9 mouse cellular contexts compared by ENCODE assay signal in genomic region chr7:81109717-81110651, GRCm38 (mm10). TPM values are rescaled to one million over a fixed set of nuclear protein-coding genes. Genes with fewer than 3 reads are reported as not detected.
DNase-seq lines count a peak whose midpoint lies in the region; ATAC-seq and TF ChIP-seq lines count a peak whose summit lies in the region.
"Had no signal": no experiment of that assay in that cellular context is flagged by ENCODE, and none has a peak within 500 bp of the region (broad histone marks: within the 10 kb centered on the region; RNA-seq: fewer than 3 reads in every experiment).

No protein-coding gene starts in this region.

- DNase-seq in 3T3-L1 (ENCODE audit: low read depth, low spot score) = peak; percentile 21
- DNase-seq in fat pad, adult 2 months (ENCODE audit: extremely low read depth, low read depth, low spot score) = peak; percentile 51
- peak; percentile 80 for DNase-seq in heart, postnatal 4 days
- no peak for DNase-seq in layer of hippocampus, postnatal 25 days (ENCODE audit: extremely low spot score in 1 of 2, low spot score in 1 of 2)
- no peak for DNase-seq in T-cell, adult 2 months (ENCODE audit: low spot score)

- no peak overlapping the region for H3K9ac ChIP-seq in stomach, embryonic 15.5 days
- H3K9ac ChIP-seq: limb, embryonic 12.5 days had no signal

- H3K9me3 ChIP-seq in E14TG2a.4 (ENCODE audit: low read length) = no peaks in the 10 kb centered on the region
- H3K9me3 ChIP-seq in stomach, embryonic 15.5 days = no peaks in the 10 kb centered on the region
- H3K9me3 ChIP-seq: limb, embryonic 12.5 days had no signal

- WGBS in stomach, embryonic 15.5 days = 55% methylated on average over 9 of the region's 9 CpGs

- H3K4me1 ChIP-seq in E14TG2a.4 (replicated peaks; ENCODE audit: low read depth, low read length) = peaks cover 40% of the 10 kb centered on the region
- H3K4me1 ChIP-seq in stomach, embryonic 15.5 days = no peaks in the 10 kb centered on the region
- H3K4me1 ChIP-seq: limb, embryonic 12.5 days had no signal

- H3K4me3 ChIP-seq in E14TG2a.4 (replicated peaks; ENCODE audit: low read length) = 0 out of 2 replicates have a peak overlapping the region, but pooled peaks have one; percentile 7
- H3K4me3 ChIP-seq in stomach, embryonic 15.5 days (replicated peaks) = no peak overlapping the region
- H3K4me3 ChIP-seq: limb, embryonic 12.5 days had no signal

- H3K27me3 ChIP-seq in E14TG2a.4 (ENCODE audit: insufficient read depth, low read length) = peaks cover 5% of the 10 kb centered on the region
- no peaks in the 10 kb centered on the region for H3K27me3 ChIP-seq in stomach, embryonic 15.5 days (replicated peaks)
- H3K27me3 ChIP-seq: limb, embryonic 12.5 days had no signal

- H3K36me3 ChIP-seq in E14TG2a.4 (ENCODE audit: insufficient read depth, low read length) = no peaks in the 10 kb centered on the region
- no peaks in the 10 kb centered on the region for H3K36me3 ChIP-seq in stomach, embryonic 15.5 days
- H3K36me3 ChIP-seq: limb, embryonic 12.5 days had no signal

- TF ChIP-seq CTCF in E14TG2a.4 (conservative IDR thresholded peaks at IDR 0.05; ENCODE audit: low read length) = no peak

- H3K4me2 ChIP-seq in stomach, embryonic 15.5 days = no peak overlapping the region
- H3K4me2 ChIP-seq: limb, embryonic 12.5 days had no signal

- no peak overlapping the region for H3K27ac ChIP-seq in stomach, embryonic 15.5 days
- H3K27ac ChIP-seq: limb, embryonic 12.5 days had no signal

- ATAC-seq in stomach, embryonic 15.5 days (ENCODE audit: insufficient read depth, low FRiP score, low read depth) = peak; percentile 38; the same call in 1 of the 2 replicates

RNA-seq across cellular contexts. Expression of gene Slc28a1, which starts 4.6 kb away (rescaled TPM):
- total RNA-seq in heart, postnatal 4 days (2021) = under 1 TPM in 1 of 2 experiments, not detected in 1; 0.33 TPM
- 0.71 and 1.5 TPM in 2 replicates for polyA plus RNA-seq in stomach, embryonic 15.5 days (2015; fragmentation: Nextera tagmentation; extraction: Ambion mirVana)
- total RNA-seq in layer of hippocampus, postnatal 25 days (2021) = not detected
- polyA plus RNA-seq: limb, embryonic 12.5 days; stomach, embryonic 14.5 days had no signal

RNA-seq across cellular contexts. Expression of gene Alpk3, which starts 52.6 kb away (rescaled TPM):
- 10 to 100 TPM; 95.9 to 96.8 TPM for total RNA-seq in heart, postnatal 4 days (2021)
- 0.64 and 0.84 TPM in 2 replicates for polyA plus RNA-seq in stomach, embryonic 15.5 days (2015; fragmentation: Nextera tagmentation; extraction: Ambion mirVana)
- 1 to 10 TPM in 1 of 2 experiments, under 1 TPM in 1; 0.68 to 1.1 TPM for total RNA-seq in layer of hippocampus, postnatal 25 days (2021)

Comparison
In these comparisons a context has a peak if more than half of its experiments do, and no peak if none do; other contexts are left out.
1. DNase-seq: peak in 3T3-L1 (single experiment), fat pad, adult 2 months (single experiment) and heart, postnatal 4 days (single experiment); none in layer of hippocampus, postnatal 25 days (0 of 2) and T-cell, adult 2 months (single experiment).
2. RNA of gene Alpk3, which starts 52.6 kb away (total RNA-seq): 95.9 to 96.8 TPM in heart, postnatal 4 days; 0.68 to 1.1 TPM in layer of hippocampus, postnatal 25 days; every median in the first group is over 10 times any median in the second.